Mouse (Mus musculus): ENCODE data around the gene Rabl3.

Gene Rabl3

GRCm38 (mm10) chr16:37546312-37546711 lies 6.6 kb downstream of the Rabl3 start:
- no peak for DNase-seq (ENCODE audit: low spot score in 2 of 2)

DNA sequence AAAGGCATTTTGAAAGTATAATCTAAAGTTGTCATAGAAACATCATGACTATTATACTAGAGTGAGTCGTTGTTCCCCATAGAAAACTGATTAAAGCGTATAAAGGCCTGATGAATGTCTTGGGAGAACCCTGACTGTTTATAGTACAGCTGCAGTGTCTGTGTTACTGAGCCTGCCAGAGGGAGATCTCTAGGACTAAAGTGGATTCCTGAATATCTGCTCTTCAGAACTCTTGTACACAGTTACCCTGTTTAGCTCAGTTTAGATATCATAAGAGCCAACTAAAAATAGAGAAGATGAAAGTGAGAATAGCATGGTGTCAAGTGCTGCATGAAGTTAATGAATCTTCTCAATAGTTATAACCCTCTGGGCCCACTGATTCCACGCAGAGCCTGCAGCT lies 10.6 kb downstream of the Rabl3 start:
- DNase-seq (ENCODE audit: low spot score in 2 of 2), result no peak

DNA sequence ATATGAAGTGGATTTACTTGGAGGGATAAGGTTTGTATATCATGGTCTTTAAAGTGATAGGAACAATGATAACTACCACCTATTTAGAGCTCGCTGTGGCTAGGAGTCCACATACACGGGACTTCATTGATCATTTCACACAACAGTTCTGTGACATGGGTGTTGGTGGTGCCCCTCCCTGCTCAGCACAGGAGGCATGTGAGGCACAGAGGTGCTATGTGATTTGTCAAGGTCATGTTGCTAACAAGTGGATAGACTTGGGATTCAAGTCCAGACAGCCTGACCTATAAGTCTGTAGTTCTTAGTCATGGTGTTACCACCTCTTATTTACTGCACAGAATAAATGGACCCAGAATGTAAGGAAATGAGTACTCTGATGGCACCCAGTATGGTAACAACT lies 11.3 kb downstream of the Rabl3 start:
- no peak for DNase-seq (ENCODE audit: low spot score in 2 of 2)

- no peak for DNase-seq (ENCODE audit: low spot score in 2 of 2)
These were observed 13.1 kb downstream of the Rabl3 start for GRCm38 (mm10) chr16:37552824-37553223.

- no peak for DNase-seq (ENCODE audit: low spot score in 2 of 2)
These were observed 22.7 kb downstream of the Rabl3 start for GRCm38 (mm10) chr16:37562414-37562813.

DNA sequence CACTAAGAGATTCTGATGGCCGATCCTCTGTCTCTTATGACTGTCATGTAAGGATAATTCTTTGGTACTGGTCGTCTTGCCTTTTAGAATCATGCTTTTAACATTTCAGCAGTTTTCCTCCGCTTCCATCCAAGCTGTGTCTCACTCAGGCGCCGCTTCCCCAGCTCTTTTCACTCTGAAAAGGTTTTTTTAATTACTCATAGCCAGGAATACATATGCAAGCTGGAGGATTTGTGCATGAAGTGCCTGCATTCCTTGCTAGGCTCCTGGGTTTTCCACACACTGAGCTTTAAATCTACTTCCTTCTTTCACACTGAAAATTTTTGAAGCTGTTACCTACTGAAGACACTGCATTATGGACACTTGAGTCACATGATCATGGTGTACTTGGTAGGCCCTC lies 23.3 kb downstream of the Rabl3 start:
- DNase-seq (ENCODE audit: low spot score in 2 of 2), result no peak

GRCm38 (mm10) chr16:37565117-37565516 lies 25.4 kb downstream of the Rabl3 start:
- no peak for DNase-seq (ENCODE audit: low spot score in 2 of 2)

- no peak for DNase-seq (ENCODE audit: low spot score in 2 of 2)
These were observed 26.4 kb downstream of the Rabl3 start for GRCm38 (mm10) chr16:37566107-37566506.

DNA sequence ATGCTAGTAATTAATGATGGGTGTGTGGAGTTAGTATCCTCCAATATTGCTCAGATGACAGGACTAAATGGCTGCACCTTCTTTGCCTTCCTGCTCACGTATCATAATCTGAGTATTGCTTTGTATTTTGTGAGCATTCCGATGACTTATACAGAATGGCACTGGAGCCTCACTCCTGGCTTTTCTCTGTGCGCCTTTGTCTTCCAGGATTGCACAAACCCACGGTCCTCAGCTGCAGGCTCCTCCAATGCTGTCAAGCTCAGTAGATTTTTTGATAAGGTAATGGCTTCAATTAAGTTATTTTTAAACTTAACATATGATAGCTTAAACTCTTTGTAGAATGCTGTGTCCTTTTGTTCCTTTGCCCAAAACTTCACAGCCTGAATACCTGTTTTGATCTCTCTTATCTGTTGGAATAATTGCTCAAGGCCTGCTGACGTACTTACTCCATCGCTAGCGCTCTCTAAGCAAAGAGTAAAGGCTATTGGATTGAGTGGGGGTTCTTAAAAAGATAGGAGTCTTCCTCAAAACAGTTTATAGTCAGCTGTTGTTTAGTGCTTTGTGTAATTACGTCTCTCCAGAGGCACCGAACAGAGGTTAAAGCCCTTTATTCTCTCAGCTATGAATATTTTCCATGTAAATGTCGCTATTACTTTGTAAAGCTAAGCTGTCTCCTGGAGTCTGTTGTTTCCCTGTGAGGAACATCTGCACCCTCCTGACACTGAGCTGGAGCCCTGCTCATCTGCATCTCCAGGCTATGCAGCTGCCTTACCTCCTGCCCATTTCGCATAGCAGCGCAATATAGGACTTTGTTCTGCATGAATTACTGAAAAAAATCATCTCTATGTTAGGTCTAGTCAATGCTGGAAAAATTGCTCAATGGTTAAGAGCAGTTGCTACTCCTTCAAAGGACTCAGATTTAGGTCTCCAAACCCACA lies 27.7 kb downstream of the Rabl3 start:
- no peak for DNase-seq (ENCODE audit: low spot score in 2 of 2)

- DNase-seq (ENCODE audit: low spot score in 2 of 2), result no peak
These were observed 31.9 kb downstream of the Rabl3 start for GRCm38 (mm10) chr16:37571554-37571953.

GRCm38 (mm10) chr16:37572117-37572754 lies 32.6 kb downstream of the Rabl3 start:
- no peak for DNase-seq (ENCODE audit: low spot score in 2 of 2)

DNA sequence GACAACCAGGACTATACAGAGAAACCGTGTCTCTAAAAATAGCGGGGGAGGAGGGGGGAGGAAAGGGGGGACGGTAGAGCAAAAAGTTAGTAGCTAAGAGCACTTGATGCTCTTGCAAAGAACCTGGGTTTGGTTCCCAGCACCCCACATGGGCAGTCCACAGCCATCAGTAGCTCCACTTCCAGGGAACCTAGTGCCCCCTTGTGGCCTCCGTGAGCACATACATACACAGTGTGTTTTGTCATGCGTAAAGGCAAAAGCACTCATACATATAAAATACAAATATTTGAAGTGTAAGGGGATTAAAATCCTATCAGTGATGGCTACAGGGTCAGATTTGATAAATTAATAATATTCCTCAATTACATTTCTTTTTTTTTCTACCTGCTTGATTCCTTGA lies 33.4 kb downstream of the Rabl3 start:
- DNase-seq (ENCODE audit: low spot score in 2 of 2), result no peak

DNA sequence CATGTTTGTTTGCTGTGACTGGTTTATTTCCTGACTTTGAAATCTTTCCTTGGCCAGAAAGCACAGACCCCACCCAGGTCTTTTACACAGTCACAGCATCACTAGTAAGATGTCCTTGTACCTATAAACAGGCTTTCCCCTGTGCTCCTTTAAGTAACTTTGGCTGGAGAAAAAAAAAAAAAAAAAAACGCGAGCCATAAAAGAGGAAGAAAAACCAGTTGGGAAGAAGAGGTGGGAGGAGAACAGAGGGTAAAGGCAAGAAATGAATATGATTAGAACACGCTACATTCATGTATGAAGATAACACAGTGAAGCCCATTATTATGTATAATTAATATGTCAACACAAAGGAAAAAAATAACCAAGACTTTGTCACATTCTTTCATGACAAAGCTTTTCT lies 35.6 kb downstream of the Rabl3 start:
- DNase-seq (ENCODE audit: low spot score in 2 of 2), result no peak

DNA sequence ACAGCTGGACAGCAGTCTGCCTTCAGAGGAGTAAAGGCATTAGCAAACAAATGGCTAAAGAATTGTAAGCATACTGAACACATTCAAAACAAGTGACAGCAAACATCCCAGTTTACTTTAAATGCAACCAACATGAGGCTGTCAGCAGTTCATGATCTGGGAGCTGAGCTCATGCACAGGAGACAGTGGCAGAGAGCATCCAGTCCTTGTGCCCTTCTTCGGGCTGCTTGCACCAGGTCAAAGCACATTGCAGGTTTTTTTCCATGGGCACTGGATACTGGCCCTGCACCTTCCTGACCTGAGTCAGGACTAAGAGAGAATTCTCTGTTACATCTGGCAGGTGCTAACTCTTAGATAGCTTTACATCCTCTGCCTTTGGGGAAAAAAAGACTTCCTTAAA lies 39.9 kb downstream of the Rabl3 start:
- no peak for DNase-seq (ENCODE audit: low spot score in 2 of 2)

- DNase-seq (ENCODE audit: low spot score in 2 of 2), result no peak
These were observed 40.3 kb downstream of the Rabl3 start, which contains the start of gene Hgd for GRCm38 (mm10) chr16:37579994-37580393. Gene Hgd, plus strand, starts transcription at chr16:37580153.

DNA sequence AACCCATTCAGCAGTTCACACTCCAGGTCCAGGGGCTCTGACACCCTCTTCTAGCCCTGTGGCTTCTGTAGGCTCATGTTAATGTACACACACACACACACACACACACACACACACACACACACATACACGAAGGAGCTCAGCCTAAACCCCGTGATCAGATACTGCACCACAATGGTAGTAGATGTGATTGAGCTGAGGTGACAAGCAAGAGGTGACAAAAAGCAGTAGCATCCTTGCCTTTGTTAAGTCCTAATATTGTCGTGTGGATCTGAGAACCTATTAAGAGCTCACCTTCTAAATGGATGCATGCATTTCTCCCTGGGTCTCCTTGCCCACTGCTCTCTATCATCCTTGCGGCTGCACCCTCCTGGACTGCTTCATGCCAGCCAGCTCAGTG lies 41.0 kb downstream of the Rabl3 start:
- DNase-seq (ENCODE audit: low spot score in 2 of 2), result no peak

DNA sequence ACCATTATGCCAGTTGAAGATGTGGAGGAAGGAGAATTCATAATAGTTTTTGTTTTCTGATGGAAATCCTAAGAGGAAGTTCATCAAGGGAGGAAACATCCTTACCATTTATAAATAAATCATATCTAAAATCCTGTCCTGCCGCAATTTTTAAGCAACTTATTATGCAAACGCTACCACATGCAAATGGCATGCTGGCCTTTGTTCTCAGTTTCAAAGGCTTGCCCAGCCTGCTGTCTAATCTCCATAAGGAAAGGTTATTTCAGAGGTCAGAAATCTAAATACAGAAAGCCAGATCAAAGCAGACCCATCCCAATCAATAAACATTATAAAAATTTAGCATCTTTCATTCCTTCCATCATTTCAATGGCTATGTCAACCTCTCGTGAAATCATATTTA lies 42.2 kb downstream of the Rabl3 start:
- no peak for DNase-seq (ENCODE audit: low spot score in 2 of 2)

DNA sequence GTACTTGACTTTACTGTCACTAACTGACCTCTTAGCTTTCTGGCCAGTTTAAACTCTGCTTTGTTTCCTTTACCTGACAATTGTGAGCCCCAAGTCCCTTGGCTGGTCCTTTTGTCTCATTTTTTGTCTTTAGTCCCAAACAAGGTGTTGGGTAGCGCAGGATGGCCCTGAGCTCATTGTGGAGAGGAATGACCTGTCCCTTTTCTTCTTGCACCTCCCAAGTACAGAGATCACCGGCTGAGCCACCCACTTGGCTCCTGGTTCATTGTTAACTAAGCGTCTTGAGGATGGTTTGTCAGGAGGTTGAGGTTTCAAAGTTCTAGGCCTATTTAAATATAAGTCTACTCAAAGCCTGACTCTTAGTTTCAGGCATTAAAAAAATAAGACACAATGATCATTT lies 43.6 kb downstream of the Rabl3 start:
- no peak for DNase-seq (ENCODE audit: low spot score in 2 of 2)

DNA sequence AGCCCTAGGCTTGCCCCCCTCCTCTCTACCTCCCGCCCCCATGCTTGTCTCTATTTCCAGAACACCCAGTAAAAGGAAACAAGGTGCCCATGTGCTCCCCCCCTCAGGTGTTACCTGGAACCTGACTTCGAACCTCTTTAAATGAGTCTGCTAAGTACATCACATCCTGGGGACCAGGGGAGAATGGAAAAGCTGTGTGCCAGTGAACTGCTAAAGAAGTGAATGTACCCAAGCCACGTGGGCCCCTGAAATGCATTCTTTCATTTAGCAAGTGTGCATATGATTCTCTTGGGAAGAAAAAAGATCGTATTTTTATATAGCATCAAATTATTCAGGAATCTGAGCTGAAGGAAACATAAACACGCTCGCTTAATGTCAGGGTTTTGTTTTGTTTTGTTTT lies 44.1 kb downstream of the Rabl3 start:
- no peak for DNase-seq (ENCODE audit: low spot score in 2 of 2)

- DNase-seq (ENCODE audit: low spot score in 2 of 2), result peak in 1 of 2 experiments; percentile 31
These were observed 44.7 kb downstream of the Rabl3 start for GRCm38 (mm10) chr16:37584218-37585035.

DNA sequence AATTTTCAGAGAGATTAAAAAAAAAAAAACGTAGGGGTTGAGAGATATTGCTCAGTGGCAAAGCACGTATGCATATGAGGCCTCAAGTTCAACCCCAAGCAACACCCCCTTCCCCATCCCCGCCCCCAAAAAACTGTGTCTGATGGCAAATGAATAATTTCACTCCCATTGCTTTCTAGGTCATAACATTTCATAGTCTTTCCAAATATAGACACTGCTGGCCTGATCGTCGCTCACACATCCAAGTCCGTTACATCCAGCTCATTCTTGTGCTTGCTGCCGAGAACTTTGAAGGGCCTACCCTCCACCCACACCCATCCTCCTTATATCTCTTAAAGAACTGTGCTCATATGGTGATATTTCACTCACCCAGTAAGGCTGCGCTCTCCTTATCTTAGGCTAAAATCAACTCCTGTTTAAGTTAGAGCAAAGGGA lies 45.5 kb downstream of the Rabl3 start:
- no peak for DNase-seq (ENCODE audit: low spot score in 2 of 2)

DNA sequence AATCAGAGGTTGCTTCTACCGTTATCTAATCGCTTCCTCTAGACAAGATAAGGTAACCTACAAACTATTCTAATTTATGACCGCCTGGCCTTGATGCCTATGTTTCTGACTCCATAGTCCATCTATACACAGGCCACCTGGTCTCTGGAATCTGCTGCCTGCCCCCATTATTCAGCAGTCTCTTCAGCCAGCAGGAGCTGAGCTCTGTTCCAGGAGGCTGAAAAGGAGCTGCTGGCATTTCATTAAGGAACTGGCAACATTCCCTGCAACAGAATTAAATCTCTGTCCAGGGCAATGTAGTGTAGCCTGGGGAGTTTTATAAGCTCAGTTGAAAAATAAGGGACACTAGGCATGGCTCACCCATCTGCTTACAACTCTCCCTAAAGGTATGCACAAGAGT lies 51.2 kb downstream of the Rabl3 start:
- no peak for DNase-seq (ENCODE audit: low spot score in 2 of 2)

Data from frontal cortex, postnatal 25 days (tissue).